Mouse (Mus musculus) heart, embryonic 10.5 days (tissue): Measurements from ENCODE around the gene Sorbs1. TPM values are rescaled to one million over a fixed set of nuclear protein-coding genes. Genes with fewer than 3 reads are reported as not detected.

ENCODE experiments used
- DNase-seq: peaks from one replicate; pipeline ENCODE4 v3.0.0-alpha.2; 2017; ENCODE audit warnings: low spot score
- H3K27ac ChIP-seq: fragments of 300-500 bp; sonication (generic); 2 replicates; pipeline ENCODE4 v1.5.1; 2016; ENCODE audit warnings: mild to moderate bottlenecking
- H3K27me3 ChIP-seq: fragments of 300-500 bp; sonication (generic); 2 replicates; pipeline ENCODE4 v1.6.1; 2016; ENCODE audit warnings: mild to moderate bottlenecking; ENCODE audit not compliant: poor library complexity, insufficient read depth, severe bottlenecking
- H3K36me3 ChIP-seq: fragments of 300-500 bp; sonication (generic); 2 replicates; pipeline ENCODE4 v1.6.1; 2016; ENCODE audit warnings: mild to moderate bottlenecking, moderate library complexity
- H3K4me1 ChIP-seq: fragments of 300-500 bp; sonication (generic); 2 replicates; pipeline ENCODE4 v1.6.1; 2016; ENCODE audit warnings: mild to moderate bottlenecking
- H3K4me3 ChIP-seq: fragments of 300-500 bp; sonication (generic); 2 replicates; pipeline ENCODE4 v1.5.1; 2016; ENCODE audit warnings: mild to moderate bottlenecking, moderate library complexity
- H3K9me3 ChIP-seq: fragments of 300-500 bp; sonication (generic); 2 replicates; pipeline ENCODE4 v1.6.1; 2016; ENCODE audit warnings: mild to moderate bottlenecking, moderate library complexity
- WGBS: fragments of 180-500 bp; shearing (Covaris S2); methylation state at CpG from one replicate; pipeline ENCODE4 v1.1.7; 2016; 5-methylcytosine and 5-hydroxymethylcytosine counted together
- polyA plus RNA-seq: library from polyadenylated mRNA; unstranded; fragments of >200 nt; fragmentation: Nextera tagmentation; extraction: Ambion mirVana; gene quantifications from 2 replicates; pipeline ENCODE4 v1.2.1, GENCODE M21; 2016

The Sorbs1 gene
- polyA plus RNA-seq, 1 experiment from 2014 or later = 71.2 TPM

DNA sequence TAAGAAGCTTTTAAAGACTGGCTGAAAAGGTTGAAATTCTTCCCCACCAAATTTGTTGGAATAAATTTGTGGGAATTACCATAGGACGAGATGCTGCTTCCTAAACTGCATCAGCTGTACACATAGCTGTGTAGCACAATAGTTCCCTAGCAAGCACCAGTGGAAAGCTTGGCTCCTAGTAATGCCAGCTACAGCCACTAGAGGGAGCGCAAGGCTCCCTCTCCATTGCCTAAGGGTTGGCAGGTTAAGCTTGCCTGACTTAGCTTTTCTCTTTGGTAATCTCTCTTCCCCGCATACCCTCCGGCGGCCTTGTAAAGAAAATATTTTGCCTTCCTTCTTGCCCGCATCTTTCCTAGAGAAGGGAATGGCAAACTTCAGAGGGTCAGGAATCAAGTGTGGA lies 122.1 kb downstream of the Sorbs1 start:
- Histone ChIP-seq H3K36me3 (peaks cover 19% of the 10 kb centered on the region; the same call in 1 of the 2 replicates), H3K27ac (no peak overlapping the region), H3K4me1 (peaks cover 25% of the 10 kb centered on the region), H3K4me3 (no peak overlapping the region), H3K9me3 (no peaks in the 10 kb centered on the region), H3K27me3 (no peaks in the 10 kb centered on the region)
- DNase-seq = no peak
- WGBS = 18% methylated on average over 6 of the region's 6 CpGs

DNA sequence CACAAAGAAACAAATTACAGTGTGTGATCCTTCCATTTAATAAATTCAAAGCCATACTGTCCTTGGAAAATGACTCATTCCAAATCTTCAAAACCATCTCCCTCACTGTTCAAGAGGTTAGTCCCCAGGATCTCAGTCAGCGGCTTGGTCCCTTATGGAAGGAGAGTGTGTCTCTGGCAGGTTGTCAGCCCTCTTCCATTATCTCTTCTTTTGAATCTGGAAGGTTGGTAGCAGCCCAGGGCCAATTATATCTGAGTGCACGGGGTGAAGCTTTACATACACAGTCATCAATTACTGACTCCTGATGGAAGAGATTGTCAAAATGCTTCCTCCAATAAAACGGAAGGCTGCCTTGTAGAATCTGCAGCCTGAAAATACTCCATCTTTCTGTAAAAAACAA lies 126.7 kb downstream of the Sorbs1 start:
- peaks cover 22% of the 10 kb centered on the region; the same call in 1 of the 2 replicates for H3K36me3 ChIP-seq
- WGBS = 56% methylated on average over 3 of the region's 3 CpGs
- no peak for DNase-seq
- H3K27me3 ChIP-seq = no peaks in the 10 kb centered on the region
- no peaks in the 10 kb centered on the region for H3K9me3 ChIP-seq
- H3K4me3 ChIP-seq = no peak overlapping the region
- peaks cover 19% of the 10 kb centered on the region for H3K4me1 ChIP-seq
- no peak overlapping the region for H3K27ac ChIP-seq

DNA sequence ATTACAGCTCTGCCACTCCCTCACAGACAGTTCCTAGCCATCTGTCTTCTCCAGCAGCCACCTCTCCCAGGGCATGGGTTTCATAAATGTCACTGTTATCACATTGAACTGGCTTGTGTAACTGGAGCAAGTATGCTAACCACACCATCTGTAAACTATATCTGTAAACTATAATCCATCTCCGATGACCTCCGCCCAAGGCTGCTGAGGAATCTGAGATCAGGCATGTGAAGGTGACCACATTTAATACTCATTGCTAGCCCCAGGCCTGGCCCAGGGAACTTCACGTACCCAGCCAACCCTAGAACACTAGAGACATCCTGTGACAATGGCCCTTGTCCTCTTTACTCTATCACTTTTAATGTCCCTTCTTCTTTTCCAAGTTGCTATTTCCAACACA lies 128.2 kb downstream of the Sorbs1 start:
- Histone ChIP-seq H3K27ac (no peak overlapping the region), H3K9me3 (no peaks in the 10 kb centered on the region), H3K36me3 (peaks cover 28% of the 10 kb centered on the region; the same call in 1 of the 2 replicates), H3K4me3 (no peak overlapping the region), H3K4me1 (peaks cover 28% of the 10 kb centered on the region), H3K27me3 (no peaks in the 10 kb centered on the region)
- no peak for DNase-seq
- WGBS = 86% methylated on average over 3 of the region's 3 CpGs

DNA sequence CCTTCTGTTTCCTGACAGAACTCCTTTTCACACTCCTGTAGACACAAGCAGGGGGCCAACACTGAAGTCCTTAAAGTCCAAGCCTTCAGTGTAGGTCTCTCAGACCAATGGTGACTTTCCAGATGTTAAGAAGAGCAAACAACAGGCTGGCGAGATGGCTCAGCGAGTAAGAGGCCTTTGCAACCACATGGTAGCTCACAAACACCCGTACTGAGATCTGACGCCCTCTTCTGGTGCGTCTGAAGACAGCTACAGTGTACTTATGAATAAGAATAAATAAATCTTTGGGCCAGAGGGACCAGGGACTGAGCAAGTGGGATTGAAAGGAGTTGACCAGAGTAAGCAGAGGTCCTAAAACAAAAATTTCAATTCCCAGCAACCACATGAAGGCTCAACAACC lies 129.6 kb downstream of the Sorbs1 start:
- Histone ChIP-seq H3K4me1 (peaks cover 25% of the 10 kb centered on the region), H3K27ac (peak overlapping the region; percentile 59; the same call in 1 of the 2 replicates), H3K27me3 (no peaks in the 10 kb centered on the region), H3K36me3 (peaks cover 28% of the 10 kb centered on the region; the same call in 1 of the 2 replicates), H3K4me3 (no peak overlapping the region), H3K9me3 (no peaks in the 10 kb centered on the region)
- WGBS = 45% methylated on average over 5 of the region's 5 CpGs
- DNase-seq = no peak

DNA sequence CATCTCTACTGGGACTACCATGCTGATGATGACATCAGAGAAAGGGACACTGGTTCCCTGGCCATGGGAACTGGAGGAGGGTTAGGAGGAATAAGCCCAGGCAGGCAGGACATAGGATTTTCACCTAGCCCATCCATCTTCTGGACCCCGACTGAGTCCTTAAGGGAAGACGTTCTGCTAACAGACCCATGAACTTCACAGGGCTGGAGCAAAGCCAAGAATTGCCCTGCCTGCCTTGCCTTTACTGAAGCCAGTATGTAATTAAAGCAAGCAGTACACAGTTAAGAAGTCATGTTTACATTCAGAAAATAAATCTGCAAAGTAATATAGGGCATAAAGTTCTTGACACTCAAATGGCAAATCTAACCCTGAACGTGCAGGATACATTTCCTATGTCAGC lies 132.9 kb downstream of the Sorbs1 start:
- Histone ChIP-seq H3K9me3 (no peaks in the 10 kb centered on the region), H3K27me3 (no peaks in the 10 kb centered on the region), H3K27ac (no peak overlapping the region), H3K36me3 (peaks cover 22% of the 10 kb centered on the region; the same call in 1 of the 2 replicates), H3K4me1 (peaks cover 45% of the 10 kb centered on the region), H3K4me3 (no peak overlapping the region)
- no peak for DNase-seq
- 68% methylated on average over 3 of the region's 3 CpGs for WGBS

DNA sequence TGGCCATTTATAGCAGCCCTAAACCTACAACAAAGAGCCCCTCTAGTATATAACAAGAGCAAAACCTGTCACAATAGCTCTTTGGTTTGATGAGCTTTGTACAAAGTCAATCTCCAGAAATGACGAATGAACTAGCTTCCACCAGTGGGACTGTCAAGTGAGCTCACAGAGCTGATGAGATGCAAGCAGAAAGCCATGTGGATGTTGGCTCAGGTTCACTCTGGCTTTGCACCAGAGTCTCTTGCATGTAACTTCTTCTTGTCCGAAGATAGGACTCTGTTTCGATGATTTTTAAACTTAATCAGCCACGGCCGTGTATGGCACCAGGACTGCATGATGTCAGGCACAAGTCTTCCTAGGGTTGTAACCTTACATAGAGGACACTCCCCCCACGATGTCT lies 133.6 kb downstream of the Sorbs1 start:
- no peak overlapping the region for H3K4me3 ChIP-seq
- peaks cover 24% of the 10 kb centered on the region; the same call in 1 of the 2 replicates for H3K36me3 ChIP-seq
- H3K9me3 ChIP-seq = no peaks in the 10 kb centered on the region
- H3K27me3 ChIP-seq = no peaks in the 10 kb centered on the region
- peaks cover 39% of the 10 kb centered on the region for H3K4me1 ChIP-seq
- no peak overlapping the region for H3K27ac ChIP-seq
- DNase-seq = no peak
- WGBS = 74% methylated on average over 6 of the region's 6 CpGs

DNA sequence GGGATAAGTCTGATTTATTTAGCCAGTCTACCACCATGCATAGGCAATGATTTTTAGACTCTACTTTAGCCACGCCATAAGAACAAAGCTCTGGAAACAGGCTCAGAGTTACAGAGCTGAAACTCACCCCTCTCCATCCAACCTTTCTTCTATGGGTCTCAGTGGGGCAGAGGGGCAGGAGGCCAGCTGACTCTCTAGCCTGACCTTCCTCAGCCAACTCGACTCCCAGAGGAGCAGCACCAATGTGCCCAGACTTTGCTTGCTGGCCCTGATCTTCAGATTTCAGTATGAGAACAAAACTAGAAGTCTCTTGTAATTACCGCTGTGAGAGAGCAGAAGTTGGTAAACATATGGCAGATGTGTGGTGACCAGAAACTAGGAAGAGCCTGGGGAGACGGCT lies 134.5 kb downstream of the Sorbs1 start:
- H3K36me3 ChIP-seq = peaks cover 24% of the 10 kb centered on the region; the same call in 1 of the 2 replicates
- H3K4me3 ChIP-seq = no peak overlapping the region
- H3K9me3 ChIP-seq = no peaks in the 10 kb centered on the region
- peaks cover 39% of the 10 kb centered on the region for H3K4me1 ChIP-seq
- no peaks in the 10 kb centered on the region for H3K27me3 ChIP-seq
- no peak overlapping the region for H3K27ac ChIP-seq
- no peak for DNase-seq
- WGBS = 81% methylated on average over 4 of the region's 4 CpGs

DNA sequence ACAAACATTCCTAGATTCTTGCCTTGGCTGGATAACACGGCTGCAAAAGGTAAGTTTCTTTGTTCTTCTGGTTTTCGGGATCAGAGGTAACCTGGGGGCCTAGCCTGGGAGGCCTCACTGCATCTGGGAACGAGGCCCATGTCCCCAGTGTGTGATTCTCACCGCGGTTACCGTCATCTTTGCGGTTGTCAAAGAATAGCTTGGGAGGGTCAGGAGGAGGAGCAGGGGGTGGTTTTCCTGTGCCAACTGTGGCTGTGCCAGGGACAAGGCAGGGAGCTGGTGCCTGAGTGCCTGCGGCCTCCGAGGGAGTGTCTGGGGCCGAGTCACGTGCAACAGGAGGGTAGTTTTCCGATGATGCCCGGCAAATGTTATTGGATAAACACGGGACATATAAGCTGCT lies 135.9 kb downstream of the Sorbs1 start:
- H3K9me3 ChIP-seq = no peaks in the 10 kb centered on the region
- peak overlapping the region; percentile 75 for H3K27ac ChIP-seq
- 87% methylated on average over 14 of the region's 14 CpGs for WGBS
- no peak for DNase-seq
- H3K36me3 ChIP-seq = peaks cover 30% of the 10 kb centered on the region; the same call in 1 of the 2 replicates
- peaks cover 34% of the 10 kb centered on the region for H3K4me1 ChIP-seq
- H3K4me3 ChIP-seq = no peak overlapping the region
- no peaks in the 10 kb centered on the region for H3K27me3 ChIP-seq

DNA sequence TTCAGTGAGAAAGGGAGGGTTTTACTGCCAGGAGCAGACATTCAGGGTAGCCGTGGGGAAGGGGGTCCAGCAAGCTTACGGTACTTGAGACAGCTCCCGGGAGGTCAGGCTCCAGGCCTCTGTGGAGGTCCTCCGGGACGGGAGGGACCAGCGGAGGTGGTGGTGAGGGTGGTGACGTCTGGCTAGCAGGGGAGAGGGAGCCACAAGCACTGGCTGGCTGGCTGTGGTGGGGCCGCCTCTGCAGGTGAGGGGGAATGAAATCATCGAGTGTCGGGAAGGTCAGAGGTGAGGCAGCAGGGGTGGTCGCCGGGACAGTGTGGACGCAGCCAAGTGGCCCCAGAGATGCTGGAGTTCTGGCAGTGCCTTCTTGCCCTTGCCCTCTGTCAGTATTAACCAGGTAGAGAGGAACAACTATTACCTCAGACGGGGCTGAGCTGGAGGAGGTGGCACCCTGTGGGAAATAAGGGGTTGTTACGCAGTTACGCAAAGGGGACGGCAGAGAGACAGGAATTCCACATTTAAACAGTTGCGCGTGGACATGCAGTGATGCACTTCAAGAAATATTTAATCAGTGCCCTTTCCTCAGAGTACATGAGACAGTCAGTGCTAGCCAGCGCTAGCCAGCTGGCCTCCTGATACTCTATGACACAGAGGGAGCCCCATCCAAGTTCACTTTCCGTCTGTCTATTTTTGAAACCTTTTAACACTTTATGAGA lies 136.9 kb downstream of the Sorbs1 start:
- Histone ChIP-seq H3K36me3 (peaks cover 26% of the 10 kb centered on the region; the same call in 1 of the 2 replicates), H3K9me3 (no peaks in the 10 kb centered on the region), H3K4me1 (peaks cover 31% of the 10 kb centered on the region), H3K27ac (peak overlapping the region; percentile 75), H3K27me3 (no peaks in the 10 kb centered on the region), H3K4me3 (no peak overlapping the region)
- no peak for DNase-seq
- 56% methylated on average over 21 of the region's 21 CpGs for WGBS

DNA sequence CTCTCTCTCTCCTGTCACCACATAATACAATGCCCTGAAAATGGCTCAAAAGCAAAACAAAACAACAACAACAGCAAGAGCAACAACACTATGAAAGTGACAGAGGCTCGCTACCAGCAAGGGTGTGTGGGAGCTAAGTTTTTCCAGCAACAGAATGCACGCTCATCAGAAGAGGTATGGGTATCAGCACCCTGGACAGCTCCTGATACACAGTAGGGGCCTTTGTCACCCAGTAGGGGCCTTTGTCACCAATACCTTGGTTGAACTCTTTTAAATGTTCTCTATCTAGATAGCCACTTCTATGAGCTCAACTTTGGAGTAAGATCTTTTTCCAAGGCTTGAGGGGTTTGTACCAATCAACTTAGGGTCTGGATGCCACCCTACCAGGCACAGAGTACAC lies 138.9 kb downstream of the Sorbs1 start:
- H3K27me3 ChIP-seq = no peaks in the 10 kb centered on the region
- 77% methylated on average over 2 of the region's 2 CpGs for WGBS
- peaks cover 36% of the 10 kb centered on the region for H3K4me1 ChIP-seq
- peaks cover 21% of the 10 kb centered on the region; the same call in 1 of the 2 replicates for H3K36me3 ChIP-seq
- H3K27ac ChIP-seq = no peak overlapping the region
- H3K4me3 ChIP-seq = no peak overlapping the region
- no peak for DNase-seq
- H3K9me3 ChIP-seq = no peaks in the 10 kb centered on the region

DNA sequence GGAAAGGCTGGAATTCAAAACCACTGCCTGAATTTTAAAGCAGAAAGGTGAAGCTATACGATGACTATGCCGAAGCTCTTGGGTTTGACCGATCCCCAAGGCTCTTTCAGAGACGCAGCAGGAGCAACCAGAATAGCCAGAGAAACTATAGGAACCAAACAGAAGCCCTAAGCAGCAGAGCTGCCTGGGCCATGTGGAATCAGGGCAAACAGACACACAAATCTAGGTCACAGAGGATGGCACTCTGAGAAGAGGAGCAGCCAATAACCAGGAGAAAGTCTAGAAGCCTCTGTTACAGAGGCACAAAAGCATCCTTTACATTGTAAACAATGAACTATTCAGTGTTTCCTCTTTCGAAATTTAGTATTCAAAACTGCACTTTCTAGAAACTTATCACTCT lies 140.9 kb downstream of the Sorbs1 start:
- no peak for DNase-seq
- Histone ChIP-seq H3K4me1 (peaks cover 51% of the 10 kb centered on the region), H3K36me3 (peaks cover 20% of the 10 kb centered on the region; the same call in 1 of the 2 replicates), H3K27ac (no peak overlapping the region), H3K4me3 (no peak overlapping the region), H3K27me3 (no peaks in the 10 kb centered on the region), H3K9me3 (no peaks in the 10 kb centered on the region)
- 87% methylated on average over 5 of the region's 5 CpGs for WGBS

DNA sequence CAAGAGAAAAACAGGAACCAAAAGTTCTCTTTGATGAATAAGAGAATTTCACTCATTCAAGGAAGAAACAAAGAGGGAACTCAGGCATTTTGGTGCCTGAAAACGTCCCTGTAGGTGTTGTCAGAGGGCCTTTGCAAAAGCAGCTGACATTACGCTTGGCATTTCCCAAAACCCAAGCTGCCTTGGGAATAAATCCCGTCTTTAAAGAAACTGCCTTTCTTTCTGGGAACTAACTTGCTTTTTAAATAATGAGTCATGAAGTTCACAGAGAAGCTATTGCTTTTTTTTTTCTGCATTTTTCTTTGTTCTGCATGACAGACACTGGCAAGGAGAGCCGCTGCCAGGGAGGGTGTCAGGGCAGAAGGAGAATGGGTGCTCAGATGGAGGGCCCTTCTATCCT lies 141.7 kb downstream of the Sorbs1 start:
- peaks cover 50% of the 10 kb centered on the region for H3K4me1 ChIP-seq
- H3K4me3 ChIP-seq = no peak overlapping the region
- H3K27me3 ChIP-seq = no peaks in the 10 kb centered on the region
- H3K36me3 ChIP-seq = peaks cover 20% of the 10 kb centered on the region; the same call in 1 of the 2 replicates
- H3K9me3 ChIP-seq = no peaks in the 10 kb centered on the region
- no peak for DNase-seq
- WGBS = 75% methylated on average over 4 of the region's 4 CpGs
- 0 out of 2 replicates have a peak overlapping the region, but pooled peaks have one; percentile 22 for H3K27ac ChIP-seq

DNA sequence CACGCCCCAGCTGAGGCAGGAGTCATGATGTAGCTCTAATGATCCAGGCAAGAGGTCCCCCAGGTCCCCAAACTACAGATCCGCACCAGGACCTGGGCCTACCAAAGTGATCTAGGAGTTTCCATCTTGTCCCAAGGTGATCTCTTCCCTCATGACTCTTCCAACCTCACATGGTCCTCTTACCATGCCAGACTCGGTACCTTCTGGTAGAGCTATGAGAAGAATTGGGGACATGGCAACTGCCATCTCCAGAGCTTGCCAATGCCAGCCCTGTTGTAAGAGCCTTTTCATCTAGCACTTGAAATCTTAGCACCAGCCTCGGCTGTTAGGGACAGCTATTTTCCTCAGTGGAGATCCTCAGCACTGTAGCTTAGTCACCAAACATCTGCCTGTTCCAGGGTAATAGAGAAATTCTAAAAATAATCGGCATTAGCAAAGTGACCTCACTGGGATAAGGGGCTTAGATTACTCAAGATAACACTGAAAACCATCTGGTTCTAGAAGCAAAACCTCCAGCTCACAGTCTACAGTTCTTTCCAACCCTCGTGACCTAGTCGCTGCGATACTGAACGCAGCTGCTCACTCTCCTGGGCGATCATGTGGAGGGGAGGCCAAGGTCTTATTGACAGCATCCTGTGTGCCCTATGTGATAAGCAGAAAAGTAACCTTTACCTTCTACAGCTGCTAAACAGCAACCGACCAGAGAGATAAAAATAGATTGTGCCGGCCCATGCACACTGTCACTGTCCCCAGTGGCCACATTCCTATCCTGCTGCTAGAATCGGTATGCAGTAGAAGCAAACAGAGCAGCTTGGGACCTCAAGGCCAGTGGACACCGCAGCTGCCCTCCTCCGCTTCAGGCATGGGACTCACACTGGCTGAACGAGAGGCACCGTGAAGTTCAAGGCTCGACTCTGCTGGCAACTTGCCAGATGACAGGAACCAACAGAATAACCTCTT lies 143.4 kb downstream of the Sorbs1 start:
- Histone ChIP-seq H3K4me3 (no peak overlapping the region), H3K36me3 (peaks cover 17% of the 10 kb centered on the region; the same call in 1 of the 2 replicates), H3K27me3 (no peaks in the 10 kb centered on the region), H3K27ac (peak overlapping the region; percentile 82), H3K4me1 (peaks cover 52% of the 10 kb centered on the region), H3K9me3 (no peaks in the 10 kb centered on the region)
- peak; percentile 89 for DNase-seq
- WGBS = 28% methylated on average over 18 of the region's 18 CpGs
